Mouse (Mus musculus) heart, embryonic 13.5 days (tissue): ENCODE measurements at regions not wholly inside any gene's neighbourhood (a gene's known extent, or its start where the extent isn't known, plus 50 kb on each side); places are given as distances from the start of the nearest gene placed in this dataset.

ENCODE experiments used
- ATAC-seq: fragments of 200-750 bp; cut with Nextera tagmentation; 2 replicates; pipeline ENCODE4 v1.8.0; 2017; ENCODE audit warnings: moderate TSS enrichment; ENCODE audit not compliant: insufficient number of reproducible peaks, low FRiP score, low TSS enrichment; ENCODE audit errors: extremely low read depth
- H3K27ac ChIP-seq: fragments of 300-500 bp; sonication (generic); replicated peaks from 2 replicates; pipeline ENCODE4 v1.5.1; 2015; ENCODE audit warnings: moderate library complexity, mild to moderate bottlenecking, inconsistent platforms
- H3K27me3 ChIP-seq: fragments of 300-500 bp; sonication (generic); replicated peaks from 2 replicates; pipeline ENCODE4 v1.6.1; 2015; ENCODE audit warnings: mild to moderate bottlenecking, inconsistent platforms
- H3K36me3 ChIP-seq: fragments of 300-500 bp; sonication (generic); 2 replicates; pipeline ENCODE4 v1.6.1; 2015; ENCODE audit warnings: mild to moderate bottlenecking, inconsistent platforms
- H3K4me1 ChIP-seq: fragments of 300-500 bp; sonication (generic); 2 replicates; pipeline ENCODE4 v1.6.1; 2015; ENCODE audit warnings: inconsistent platforms
- H3K4me2 ChIP-seq: fragments of 300-500 bp; sonication (generic); 2 replicates; pipeline ENCODE4 v1.6.1; 2015; ENCODE audit warnings: inconsistent platforms, mild to moderate bottlenecking, moderate library complexity
- H3K4me3 ChIP-seq: fragments of 300-500 bp; sonication (generic); 2 replicates; pipeline ENCODE4 v1.5.1; 2015; ENCODE audit warnings: moderate library complexity, mild to moderate bottlenecking, inconsistent platforms
- H3K9ac ChIP-seq: fragments of 300-500 bp; sonication (generic); 2 replicates; pipeline ENCODE4 v1.6.1; 2015; ENCODE audit warnings: inconsistent platforms, mild to moderate bottlenecking, moderate library complexity
- H3K9me3 ChIP-seq: fragments of 300-500 bp; sonication (generic); 2 replicates; pipeline ENCODE4 v1.6.1; 2016; ENCODE audit warnings: inconsistent platforms
- WGBS: fragments of 180-500 bp; shearing (Covaris S2); methylation state at CpG from one replicate; pipeline ENCODE4 v1.1.7; 2015; ENCODE audit warnings: mixed read lengths; 5-methylcytosine and 5-hydroxymethylcytosine counted together

- no peak for ATAC-seq
- WGBS, result 41% methylated on average over 1 of the region's 1 CpGs
- H3K36me3 ChIP-seq, result no peaks in the 10 kb centered on the region
- H3K4me2 ChIP-seq, result no peak overlapping the region
- peaks cover 14% of the 10 kb centered on the region for H3K27me3 ChIP-seq
- no peak overlapping the region for H3K9ac ChIP-seq
- H3K9me3 ChIP-seq, result no peaks in the 10 kb centered on the region
- H3K27ac ChIP-seq, result no peak overlapping the region
- no peak overlapping the region for H3K4me3 ChIP-seq
- H3K4me1 ChIP-seq, result peaks cover 4% of the 10 kb centered on the region; the same call in 1 of the 2 replicates
Measured at GRCm38 (mm10) chr14:72148886-72149285, 342.8 kb downstream of the Gm9195 start.

DNA sequence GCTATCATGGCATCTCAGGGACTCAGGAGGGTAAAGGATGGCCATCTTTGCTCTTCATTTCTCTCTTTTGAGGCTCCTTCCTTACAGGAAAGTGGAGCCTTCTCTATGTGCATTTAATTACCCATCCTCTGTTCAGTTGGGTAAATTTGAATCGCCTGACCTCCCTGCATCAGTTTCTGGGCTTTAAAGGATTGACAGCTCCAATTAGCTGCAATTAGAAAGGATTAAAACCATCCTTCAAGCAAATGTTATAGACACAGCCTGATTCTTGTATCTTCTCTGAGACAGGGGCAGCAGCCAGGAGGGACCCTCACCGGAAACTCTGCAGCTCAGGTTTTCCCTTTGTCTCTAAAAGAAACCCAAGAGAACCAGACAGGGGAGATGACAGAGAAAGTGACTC, 345.3 kb downstream of the Gm9195 start:
- H3K4me1 ChIP-seq, result peaks cover 16% of the 10 kb centered on the region
- WGBS, result 64% methylated on average over 2 of the region's 2 CpGs
- no peak overlapping the region for H3K9ac ChIP-seq
- H3K27me3 ChIP-seq, result peaks cover 24% of the 10 kb centered on the region
- no peaks in the 10 kb centered on the region for H3K9me3 ChIP-seq
- H3K4me3 ChIP-seq, result no peak overlapping the region
- H3K27ac ChIP-seq, result no peak overlapping the region
- H3K4me2 ChIP-seq, result no peak overlapping the region
- H3K36me3 ChIP-seq, result no peaks in the 10 kb centered on the region
- ATAC-seq, result no peak

- no peak overlapping the region for H3K4me3 ChIP-seq
- H3K9me3 ChIP-seq, result no peaks in the 10 kb centered on the region
- H3K4me2 ChIP-seq, result peak overlapping the region; percentile 41; the same call in 1 of the 2 replicates
- no peak for ATAC-seq
- no peaks in the 10 kb centered on the region for H3K36me3 ChIP-seq
- H3K4me1 ChIP-seq, result peaks cover 12% of the 10 kb centered on the region
- 6% methylated on average over 6 of the region's 6 CpGs for WGBS
- peaks cover 21% of the 10 kb centered on the region for H3K27me3 ChIP-seq
- H3K27ac ChIP-seq, result no peak overlapping the region
- no peak overlapping the region for H3K9ac ChIP-seq
Measured at GRCm38 (mm10) chr14:72142883-72143487, 348.7 kb downstream of the Gm9195 start.

DNA sequence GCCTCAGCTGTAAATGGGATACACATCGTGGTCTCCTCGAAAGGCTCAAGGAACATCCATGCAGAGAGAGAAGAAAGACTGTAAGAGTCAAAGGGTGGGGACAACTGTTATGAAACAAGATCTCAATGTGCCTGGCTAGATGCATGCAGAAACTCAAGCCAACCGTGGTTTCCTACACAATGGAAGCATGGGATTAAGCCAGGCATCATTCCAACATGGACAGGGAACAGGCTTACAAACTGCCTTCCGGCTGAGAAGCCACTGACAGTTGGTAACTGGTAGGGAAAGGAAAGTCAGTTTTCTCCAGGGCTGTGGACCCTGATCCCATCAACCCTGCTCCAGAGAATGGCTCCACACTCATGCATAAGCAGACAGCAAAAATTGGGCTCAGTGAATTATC, 350.5 kb downstream of the Gm9195 start:
- WGBS, result 79% methylated on average over 4 of the region's 4 CpGs
- Histone ChIP-seq H3K27ac (no peak overlapping the region), H3K4me2 (no peak overlapping the region), H3K9ac (no peak overlapping the region), H3K4me3 (no peak overlapping the region), H3K4me1 (peaks cover 12% of the 10 kb centered on the region), H3K36me3 (no peaks in the 10 kb centered on the region), H3K9me3 (no peaks in the 10 kb centered on the region), H3K27me3 (peaks cover 17% of the 10 kb centered on the region)
- ATAC-seq, result no peak

GRCm38 (mm10) chr14:72130149-72130548, 361.5 kb downstream of the Gm9195 start:
- no peak for ATAC-seq
- no peaks in the 10 kb centered on the region for H3K4me1 ChIP-seq

GRCm38 (mm10) chr14:72121786-72122185, 369.9 kb downstream of the Gm9195 start:
- Histone ChIP-seq H3K36me3 (no peaks in the 10 kb centered on the region), H3K4me3 (no peak overlapping the region), H3K4me1 (no peaks in the 10 kb centered on the region), H3K4me2 (no peak overlapping the region), H3K9ac (no peak overlapping the region), H3K27me3 (no peaks in the 10 kb centered on the region), H3K9me3 (no peaks in the 10 kb centered on the region; the same call in 1 of the 2 replicates), H3K27ac (no peak overlapping the region)
- WGBS, result 73% methylated on average over 4 of the region's 4 CpGs
- no peak for ATAC-seq

More at GRCm38 (mm10) chr14:72130149-72130548, 361.5 kb downstream of the Gm9195 start:
- Histone ChIP-seq H3K4me2 (no peak overlapping the region), H3K9ac (no peak overlapping the region), H3K4me3 (no peak overlapping the region), H3K27ac (no peak overlapping the region), H3K36me3 (no peaks in the 10 kb centered on the region), H3K9me3 (no peaks in the 10 kb centered on the region), H3K27me3 (no peaks in the 10 kb centered on the region)
- 59% methylated on average over 4 of the region's 4 CpGs for WGBS

DNA sequence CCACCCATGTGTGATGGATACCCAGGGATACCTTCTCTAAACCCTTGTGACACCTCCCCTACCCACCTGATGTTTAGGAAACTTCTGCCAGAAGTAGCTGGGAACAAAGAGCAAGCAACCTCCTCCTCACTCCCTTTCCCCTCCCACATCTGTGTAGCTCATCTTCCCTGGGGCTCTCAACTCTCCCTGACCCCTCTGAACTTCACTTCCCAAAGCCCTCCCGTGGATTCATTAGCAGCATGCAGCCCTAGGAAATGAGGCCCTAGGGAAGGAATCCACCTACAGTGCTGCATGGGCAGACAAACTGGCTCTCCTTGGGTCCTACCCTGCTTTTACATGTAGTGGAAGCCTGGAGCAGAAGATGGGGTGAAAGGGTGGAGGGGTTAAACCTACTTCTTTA, 370.6 kb downstream of the Gm9195 start:
- Histone ChIP-seq H3K27me3 (no peaks in the 10 kb centered on the region), H3K4me1 (no peaks in the 10 kb centered on the region)
- WGBS, result 5% methylated on average over 1 of the region's 1 CpGs

GRCm38 (mm10) chr14:72116842-72117241, 374.8 kb downstream of the Gm9195 start:
- no peaks in the 10 kb centered on the region for H3K27me3 ChIP-seq
- no peak overlapping the region for H3K4me2 ChIP-seq
- no peak overlapping the region for H3K27ac ChIP-seq
- WGBS, result 59% methylated on average over 4 of the region's 4 CpGs
- H3K9me3 ChIP-seq, result no peaks in the 10 kb centered on the region
- H3K36me3 ChIP-seq, result no peaks in the 10 kb centered on the region
- ATAC-seq, result no peak
- no peak overlapping the region for H3K4me3 ChIP-seq
- H3K9ac ChIP-seq, result no peak overlapping the region
- peaks cover 7% of the 10 kb centered on the region for H3K4me1 ChIP-seq

More for the DNA sequence above, 370.6 kb downstream of the Gm9195 start:
- H3K9ac ChIP-seq, result no peak overlapping the region
- H3K9me3 ChIP-seq, result no peaks in the 10 kb centered on the region; the same call in 1 of the 2 replicates
- H3K4me2 ChIP-seq, result no peak overlapping the region
- H3K4me3 ChIP-seq, result no peak overlapping the region
- no peak for ATAC-seq
- no peaks in the 10 kb centered on the region for H3K36me3 ChIP-seq
- H3K27ac ChIP-seq, result no peak overlapping the region

DNA sequence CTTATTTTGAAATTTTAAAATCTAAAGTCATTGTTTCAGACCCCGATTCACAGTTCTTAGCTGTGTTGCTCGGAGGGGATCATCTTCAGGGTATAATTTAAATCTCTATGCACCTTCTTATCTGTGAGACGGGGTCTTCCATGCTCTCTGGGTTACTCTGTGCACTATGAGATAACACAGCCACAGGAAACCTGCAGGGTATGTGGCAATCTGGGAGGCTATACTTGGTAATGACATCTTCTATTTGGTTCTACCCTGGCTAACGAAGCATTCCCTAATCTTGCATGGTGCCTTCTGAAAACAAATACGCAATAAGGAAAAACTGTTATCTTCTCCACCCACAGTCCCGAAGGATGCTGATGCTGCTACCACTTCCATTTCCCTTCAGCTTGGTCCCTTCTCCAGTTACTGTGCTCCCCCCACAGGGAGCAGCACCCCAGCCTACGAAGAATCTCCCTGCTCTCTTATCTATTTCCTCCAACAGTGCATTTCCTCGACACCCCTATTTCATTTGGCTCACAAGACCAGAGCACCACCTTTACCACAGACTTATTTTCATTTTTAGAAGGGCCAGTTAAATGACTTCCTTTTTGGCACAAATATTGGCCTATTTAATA, 378.2 kb downstream of the Gm9195 start:
- H3K4me1 ChIP-seq, result peaks cover 7% of the 10 kb centered on the region
- H3K27ac ChIP-seq, result no peak overlapping the region
- no peaks in the 10 kb centered on the region for H3K27me3 ChIP-seq
- H3K4me2 ChIP-seq, result no peak overlapping the region
- no peaks in the 10 kb centered on the region for H3K9me3 ChIP-seq
- no peaks in the 10 kb centered on the region for H3K36me3 ChIP-seq
- WGBS, result 44% methylated on average over 8 of the region's 8 CpGs
- no peak overlapping the region for H3K9ac ChIP-seq
- no peak for ATAC-seq
- no peak overlapping the region for H3K4me3 ChIP-seq

DNA sequence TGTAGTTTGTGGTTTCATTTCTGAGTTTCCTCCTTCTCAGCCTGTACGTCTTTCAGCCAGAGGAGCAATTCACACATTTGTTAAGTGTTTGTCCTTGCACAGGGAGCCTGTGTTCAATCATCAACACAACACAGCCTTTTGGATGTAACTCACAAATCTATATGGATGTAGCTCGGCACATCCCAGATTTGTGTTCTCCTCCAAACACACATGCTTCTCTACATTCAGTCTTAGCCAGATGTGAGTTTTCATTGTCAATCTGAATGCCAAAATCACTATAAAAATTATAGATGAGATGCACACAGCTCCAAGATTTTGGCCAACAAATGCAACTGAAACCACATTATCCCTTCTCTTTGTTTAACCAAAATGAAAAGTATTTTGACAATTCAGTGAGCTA, 380.9 kb downstream of the Gm9195 start:
- H3K27me3 ChIP-seq, result no peaks in the 10 kb centered on the region
- no peaks in the 10 kb centered on the region for H3K36me3 ChIP-seq
- H3K4me2 ChIP-seq, result no peak overlapping the region
- 67% methylated on average over 2 of the region's 2 CpGs for WGBS
- no peaks in the 10 kb centered on the region for H3K9me3 ChIP-seq
- no peak overlapping the region for H3K27ac ChIP-seq
- no peak overlapping the region for H3K4me3 ChIP-seq
- peaks cover 7% of the 10 kb centered on the region for H3K4me1 ChIP-seq
- H3K9ac ChIP-seq, result no peak overlapping the region
- no peak for ATAC-seq

GRCm38 (mm10) chr14:72091579-72091978, 400.1 kb downstream of the Gm9195 start:
- Histone ChIP-seq H3K27ac (no peak overlapping the region), H3K4me1 (no peaks in the 10 kb centered on the region), H3K9ac (no peak overlapping the region), H3K27me3 (no peaks in the 10 kb centered on the region), H3K4me3 (no peak overlapping the region), H3K9me3 (no peaks in the 10 kb centered on the region), H3K36me3 (no peaks in the 10 kb centered on the region), H3K4me2 (no peak overlapping the region)
- WGBS, result 56% methylated on average over 2 of the region's 2 CpGs
- no peak for ATAC-seq

DNA sequence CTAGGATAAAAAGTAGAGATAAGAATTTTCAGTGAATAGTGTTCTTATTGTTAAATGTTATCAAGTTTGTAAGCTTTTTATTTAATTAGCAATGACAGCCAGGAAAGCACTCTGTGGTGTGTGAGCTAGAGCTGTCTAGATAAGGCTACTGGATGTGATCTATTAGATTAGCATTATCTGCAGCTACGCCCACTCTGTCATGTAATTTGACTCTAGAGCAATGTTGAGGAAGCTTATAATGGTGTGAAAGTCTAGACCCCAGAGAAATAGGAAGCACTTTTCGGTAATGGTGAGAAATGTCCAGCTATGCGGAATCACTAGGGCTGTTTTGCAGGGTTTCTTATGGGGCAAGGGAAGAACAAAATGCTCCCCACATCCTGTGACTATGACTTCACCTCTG, 410.2 kb downstream of the Gm9195 start:
- H3K27ac ChIP-seq, result no peak overlapping the region
- ATAC-seq, result no peak
- H3K4me1 ChIP-seq, result peaks cover 4% of the 10 kb centered on the region; the same call in 1 of the 2 replicates
- no peaks in the 10 kb centered on the region for H3K36me3 ChIP-seq
- no peaks in the 10 kb centered on the region for H3K9me3 ChIP-seq
- no peak overlapping the region for H3K9ac ChIP-seq
- H3K27me3 ChIP-seq, result no peaks in the 10 kb centered on the region
- no peak overlapping the region for H3K4me2 ChIP-seq
- WGBS, result 24% methylated on average over 3 of the region's 3 CpGs
- H3K4me3 ChIP-seq, result no peak overlapping the region
